Mouse (Mus musculus): ENCODE results near the gene Mea1.
A peak's percentile ranks its signal among the peaks of the same experiment; 100 is the strongest.

Mea1 gene

GRCm38 (mm10) chr17:46669911-46670310 lies 8.7 kb upstream of the Mea1 start:
- DNase-seq (ENCODE audit: low spot score in 2 of 2), result no peak

GRCm38 (mm10) chr17:46673850-46674529 lies 4.6 kb upstream of the Mea1 start, which contains the start of gene Rrp36:
Gene Rrp36 (minus strand): TSS chr17:46674352.
- DNase-seq (ENCODE audit: low spot score in 2 of 2), result peak; percentile 75 to 82

- DNase-seq (ENCODE audit: low spot score in 2 of 2), result no peak
Observed at GRCm38 (mm10) chr17:46674530-46675283, 3.9 kb upstream of the Mea1 start.

- DNase-seq (ENCODE audit: low spot score in 2 of 2), result no peak
Observed at GRCm38 (mm10) chr17:46678911-46679310, 318 bp downstream of the Mea1 start.

- DNase-seq (ENCODE audit: low spot score in 2 of 2), result peak in 1 of 2 experiments; percentile 20
Observed at GRCm38 (mm10) chr17:46679843-46680759, 1.5 kb downstream of the Mea1 start.

GRCm38 (mm10) chr17:46680760-46681373 lies 2.3 kb downstream of the Mea1 start, which contains the start of gene Klhdc3:
Gene Klhdc3 (minus strand): TSS chr17:46680914.
- DNase-seq (ENCODE audit: low spot score in 2 of 2), result peak; percentile 95

- DNase-seq (ENCODE audit: low spot score in 2 of 2), result no peak
Observed at GRCm38 (mm10) chr17:46681466-46682118, 3.0 kb downstream of the Mea1 start.

GRCm38 (mm10) chr17:46682654-46683389 lies 4.2 kb downstream of the Mea1 start:
- no peak for DNase-seq (ENCODE audit: low spot score in 2 of 2)

- DNase-seq (ENCODE audit: low spot score in 2 of 2), result no peak
Observed at GRCm38 (mm10) chr17:46685913-46686312, 7.3 kb downstream of the Mea1 start.

GRCm38 (mm10) chr17:46690665-46691064 lies 12.1 kb downstream of the Mea1 start:
- DNase-seq (ENCODE audit: low spot score in 2 of 2), result no peak

GRCm38 (mm10) chr17:46691390-46691789 lies 12.8 kb downstream of the Mea1 start:
- no peak for DNase-seq (ENCODE audit: low spot score in 2 of 2)

GRCm38 (mm10) chr17:46694517-46695063 lies 16.0 kb downstream of the Mea1 start:
- DNase-seq (ENCODE audit: low spot score in 2 of 2), result no peak

GRCm38 (mm10) chr17:46698515-46698914 lies 19.9 kb downstream of the Mea1 start:
- DNase-seq (ENCODE audit: low spot score in 2 of 2), result no peak

- no peak for DNase-seq (ENCODE audit: low spot score in 2 of 2)
Observed at GRCm38 (mm10) chr17:46699245-46699644, 20.7 kb downstream of the Mea1 start.

- no peak for DNase-seq (ENCODE audit: low spot score in 2 of 2)
Observed at GRCm38 (mm10) chr17:46699912-46700311, 21.3 kb downstream of the Mea1 start.

GRCm38 (mm10) chr17:46701489-46701888 lies 22.9 kb downstream of the Mea1 start:
- DNase-seq (ENCODE audit: low spot score in 2 of 2), result no peak

- DNase-seq (ENCODE audit: low spot score in 2 of 2), result no peak
Observed at GRCm38 (mm10) chr17:46702100-46702499, 23.5 kb downstream of the Mea1 start.

GRCm38 (mm10) chr17:46702506-46702905 lies 23.9 kb downstream of the Mea1 start:
- no peak for DNase-seq (ENCODE audit: low spot score in 2 of 2)

- DNase-seq (ENCODE audit: low spot score in 2 of 2), result no peak
Observed at GRCm38 (mm10) chr17:46703971-46704886, 25.6 kb downstream of the Mea1 start.

Measured in spleen, postnatal 14 days (tissue).